Mouse (Mus musculus) large intestine, adult 2 months (tissue): ENCODE results near the gene Sema4g. TPM values are rescaled to one million over a fixed set of nuclear protein-coding genes. Genes with fewer than 3 reads are reported as not detected.
A peak's percentile ranks its signal among the peaks of the same experiment; 100 is the strongest.

Experiments
- DNase-seq: peaks from one replicate; pipeline ENCODE4 v3.0.0-alpha.2; 2012; ENCODE audit warnings: low read depth, low spot score
- WGBS: fragments of 180-500 bp; shearing (Covaris S2); methylation state at CpG from one replicate; pipeline ENCODE4 v1.1.7; 2018; 5-methylcytosine and 5-hydroxymethylcytosine counted together
- polyA plus RNA-seq: library from polyadenylated mRNA; depleted of rRNA; stranded (reverse); fragments of >200 nt; gene quantifications from 2 replicates; pipeline ENCODE4 v1.2.3, GENCODE M21; 2012; rRNA removed

Gene Sema4g
- 200 and 362 TPM in 2 replicates for polyA plus RNA-seq

DNA sequence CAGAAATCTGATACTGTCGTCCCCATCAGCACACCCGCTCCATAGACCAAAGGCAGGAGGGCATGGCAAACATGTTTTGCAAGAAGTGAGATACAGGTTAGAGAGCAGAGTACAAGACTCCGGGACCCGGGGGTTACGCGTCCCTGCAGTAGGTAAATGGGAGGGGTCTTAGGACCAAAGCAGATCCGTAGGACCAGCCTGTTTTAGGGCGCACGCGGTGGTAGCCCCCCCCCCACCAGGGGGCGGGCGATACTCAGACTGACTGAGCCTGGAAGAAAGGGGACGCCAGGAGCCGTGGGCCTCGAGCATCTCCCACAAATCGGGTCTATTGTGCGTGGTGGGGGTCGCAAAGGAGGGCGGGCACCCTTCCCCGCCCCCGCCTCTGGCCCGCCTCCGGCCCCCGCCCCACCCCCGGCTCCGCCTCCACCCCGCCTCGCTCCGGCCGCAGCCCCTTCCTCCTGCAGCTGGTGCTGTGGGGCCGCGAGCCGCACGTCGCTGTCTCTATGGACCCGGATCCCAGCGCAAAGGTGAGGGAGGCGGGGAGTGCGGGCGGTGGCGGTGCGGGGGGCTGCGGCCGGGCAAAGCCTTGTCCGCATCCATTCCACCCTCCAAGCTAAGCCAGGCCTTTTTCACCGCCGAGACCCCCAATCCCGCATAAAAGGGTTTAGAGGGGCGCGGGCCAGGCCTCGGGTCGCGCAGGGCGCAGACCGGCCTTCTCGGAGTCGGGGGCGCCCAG is at the start of gene Sema4g:
Gene Sema4g, plus strand, starts transcription at position 271 of the 736 bp plus-strand sequence.
- DNase-seq: no peak
- under 1% methylated on average over 58 of the region's 58 CpGs for WGBS

- DNase-seq: no peak
- 95% methylated on average over 2 of the region's 2 CpGs for WGBS
Observed at GRCm38 (mm10) chr19:44959633-44960032, 29.3 kb upstream of the Sema4g start.

DNA sequence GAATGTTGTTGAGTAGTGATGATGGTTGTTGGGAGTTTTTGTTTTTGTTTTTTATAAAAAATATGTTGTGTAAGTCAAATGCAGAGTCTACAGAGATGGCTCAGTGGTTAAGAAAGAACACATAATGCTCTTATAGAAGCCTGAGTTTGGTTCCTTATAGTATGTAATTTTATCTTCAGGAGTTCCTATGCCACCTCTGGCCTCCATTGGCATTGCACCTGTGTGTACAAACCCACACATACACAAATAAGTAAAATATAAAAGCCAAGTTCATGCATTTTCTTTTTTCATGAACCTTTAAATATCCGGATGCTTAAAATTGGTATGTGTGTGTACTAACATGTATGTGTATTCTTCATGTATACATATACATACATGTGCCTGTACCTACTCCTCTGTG is 22.9 kb upstream of the Sema4g start:
- DNase-seq: no peak
- WGBS: 95% methylated on average over 1 of the region's 1 CpGs

DNA sequence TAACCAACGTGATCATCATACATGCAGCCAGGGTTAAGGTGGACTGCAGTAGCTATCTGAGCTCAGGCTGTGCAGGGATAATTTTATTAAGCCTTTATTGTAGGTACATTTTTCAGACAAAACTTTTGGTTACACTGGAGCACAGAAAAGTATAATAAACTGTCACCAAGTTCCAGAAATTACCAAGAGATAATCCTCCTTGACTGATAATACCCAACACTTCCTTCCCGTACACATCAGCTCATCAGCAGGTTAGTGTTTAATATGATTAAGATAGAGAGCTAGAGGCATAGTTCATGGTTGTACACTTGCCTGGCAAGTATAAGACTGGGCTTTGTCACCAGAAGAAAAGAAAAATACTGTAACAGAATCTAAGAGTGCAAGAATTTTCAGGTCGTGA is 20.6 kb upstream of the Sema4g start:
- 87% methylated on average over 3 of the region's 3 CpGs for WGBS

DNA sequence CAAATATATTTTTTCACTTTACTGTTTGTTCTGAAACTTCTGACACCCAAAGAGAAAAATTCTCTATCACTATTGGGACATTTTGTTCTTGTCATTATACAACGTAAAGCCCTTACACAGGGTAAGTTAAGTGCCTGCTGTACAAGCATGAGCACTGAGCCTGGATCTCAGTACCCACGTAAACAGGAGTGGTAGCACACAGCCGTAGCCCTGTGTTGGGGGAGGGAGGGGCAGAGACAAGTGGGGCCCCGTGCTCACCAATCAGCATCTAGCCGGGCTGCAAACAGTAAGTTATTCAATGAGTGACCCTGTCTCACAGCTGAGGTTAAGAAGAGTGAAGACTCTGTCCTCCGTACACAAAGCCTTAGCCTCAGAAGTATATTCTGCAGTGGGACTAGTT is 12.3 kb upstream of the Sema4g start:
- DNase-seq: no peak
- WGBS: 67% methylated on average over 6 of the region's 6 CpGs

More for the DNA sequence above, 20.6 kb upstream of the Sema4g start:
- no peak for DNase-seq

DNA sequence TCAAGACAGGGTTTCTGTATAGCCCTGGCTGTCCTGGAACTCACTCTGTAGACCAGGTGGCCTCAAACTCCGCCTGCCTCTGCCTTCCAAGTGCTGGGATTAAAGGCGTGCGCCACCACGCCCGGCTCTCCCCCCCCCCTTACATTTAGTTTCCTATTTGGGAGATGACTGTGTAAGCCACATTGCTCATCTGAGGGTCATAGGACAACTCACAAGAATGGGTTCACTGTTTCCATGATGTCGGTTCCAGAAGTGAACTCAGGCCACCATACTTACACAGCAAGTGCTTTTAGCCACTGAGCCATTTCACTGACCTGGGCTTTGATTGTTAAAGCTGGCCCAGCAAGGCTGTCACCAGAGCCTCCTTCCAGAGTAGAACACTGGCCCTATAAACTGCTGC is 11.8 kb upstream of the Sema4g start:
- no peak for DNase-seq
- WGBS: 38% methylated on average over 6 of the region's 6 CpGs

- 74% methylated on average over 2 of the region's 2 CpGs for WGBS
- no peak for DNase-seq
Observed at GRCm38 (mm10) chr19:44980787-44981186, 8.1 kb upstream of the Sema4g start.

DNA sequence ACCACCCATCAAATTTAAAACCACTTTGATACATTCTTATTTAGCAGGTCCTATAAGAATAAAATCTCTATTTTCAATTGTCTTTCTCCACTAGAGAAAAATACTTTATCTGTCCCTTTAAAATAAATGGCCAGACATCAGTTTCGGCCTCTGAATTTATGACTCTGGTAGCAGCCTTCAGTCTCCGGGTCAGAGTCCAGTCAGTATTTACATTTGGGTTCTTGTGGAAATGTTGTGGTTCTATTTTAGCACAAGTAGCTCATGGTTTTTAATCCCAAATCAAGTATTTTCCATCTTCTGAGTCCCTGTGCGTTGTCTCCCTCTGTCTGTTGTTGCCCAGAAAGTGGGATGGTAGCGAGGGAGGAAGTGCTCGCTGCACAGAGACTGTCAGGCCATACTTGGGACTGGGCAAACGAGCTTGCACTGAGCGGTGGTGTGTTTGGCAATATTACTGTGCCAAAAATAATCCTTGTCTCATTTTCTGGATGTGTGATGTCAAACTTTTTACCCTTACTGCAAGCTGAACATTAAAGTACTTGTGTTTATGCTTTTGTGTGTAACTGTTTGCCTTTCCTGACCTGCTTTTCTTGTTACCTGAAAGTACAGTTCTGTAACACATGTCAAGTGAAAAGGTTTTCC is 6.3 kb upstream of the Sema4g start:
- 19% methylated on average over 7 of the region's 7 CpGs for WGBS
- no peak for DNase-seq

DNA sequence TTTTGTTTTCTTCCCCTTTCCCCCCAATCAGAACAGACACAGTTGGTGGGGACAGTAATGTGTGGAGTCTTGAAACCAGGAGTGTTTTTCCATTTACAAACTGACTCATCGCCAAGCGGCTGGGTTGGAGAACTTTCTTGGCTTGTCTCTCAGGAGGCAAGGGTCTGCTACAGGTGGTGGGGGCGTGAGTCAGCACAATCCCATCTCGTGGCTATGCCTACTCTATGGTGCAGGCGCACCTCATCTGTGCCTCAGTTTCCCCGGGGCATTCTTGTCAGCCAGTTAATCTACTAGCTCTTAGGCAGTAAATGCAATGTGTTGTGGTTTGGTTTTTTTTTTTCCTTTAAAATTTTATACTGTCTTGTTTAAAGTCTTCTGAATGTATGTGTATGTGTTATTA is 5.5 kb upstream of the Sema4g start:
- no peak for DNase-seq
- 41% methylated on average over 6 of the region's 6 CpGs for WGBS

GRCm38 (mm10) chr19:44984420-44984819 is 4.5 kb upstream of the Sema4g start:
- WGBS: 71% methylated on average over 4 of the region's 4 CpGs
- DNase-seq: no peak

GRCm38 (mm10) chr19:44985159-44985988 is 3.5 kb upstream of the Sema4g start:
- DNase-seq: no peak
- WGBS: 20% methylated on average over 5 of the region's 5 CpGs

DNA sequence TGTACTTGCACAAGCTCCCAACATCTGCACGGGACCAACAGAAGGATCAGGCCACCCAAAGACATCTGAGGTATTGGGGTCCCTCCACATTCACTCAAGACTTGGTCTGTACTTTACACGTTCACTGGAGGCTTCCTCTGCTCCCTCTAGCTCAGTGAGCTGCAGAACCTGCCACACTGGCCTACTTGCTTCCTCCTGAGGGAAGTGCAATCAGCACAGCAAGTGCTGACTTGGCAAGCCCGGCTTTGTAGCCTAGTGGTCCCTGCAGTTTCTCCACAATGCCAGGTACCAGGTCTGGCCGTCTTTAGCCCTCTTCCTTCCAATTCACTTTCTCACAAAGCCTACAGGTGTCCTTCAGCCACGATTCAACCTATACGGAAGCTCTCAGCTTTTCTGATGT is 1.9 kb upstream of the Sema4g start:
- WGBS: 32% methylated on average over 6 of the region's 6 CpGs
- no peak for DNase-seq

GRCm38 (mm10) chr19:44987851-44988250 is 1.1 kb upstream of the Sema4g start:
- WGBS: 55% methylated on average over 6 of the region's 6 CpGs
- no peak for DNase-seq

DNA sequence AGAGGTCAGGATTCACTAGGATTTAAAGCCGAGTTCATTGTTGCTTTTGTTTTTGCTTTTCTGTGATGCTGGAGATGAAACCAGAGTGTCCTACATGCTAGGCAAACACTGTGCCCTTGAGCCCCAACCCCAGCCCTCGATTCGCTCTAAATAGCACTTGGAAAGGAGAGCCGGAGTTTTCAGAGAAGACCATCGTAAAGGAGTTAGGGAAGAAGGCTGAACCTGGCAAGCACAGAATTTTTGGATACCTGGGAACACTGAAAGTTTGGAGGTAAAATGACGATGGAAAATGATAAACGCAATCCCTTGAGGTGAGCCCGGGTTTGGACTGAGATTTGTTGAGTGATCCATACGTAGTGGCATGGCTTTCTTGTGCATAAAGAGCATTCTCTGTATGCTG is 580 bp upstream of the Sema4g start:
- no peak for DNase-seq
- WGBS: 27% methylated on average over 9 of the region's 9 CpGs

- no peak for DNase-seq
- WGBS: 10% methylated on average over 22 of the region's 22 CpGs
Observed at GRCm38 (mm10) chr19:44989567-44990495, 930 bp downstream of the Sema4g start.

GRCm38 (mm10) chr19:44991031-44991430 is 2.1 kb downstream of the Sema4g start:
- WGBS: 34% methylated on average over 8 of the region's 8 CpGs
- peak; percentile 89 for DNase-seq

- 58% methylated on average over 7 of the region's 7 CpGs for WGBS
Observed at GRCm38 (mm10) chr19:44992246-44992645, 3.3 kb downstream of the Sema4g start.

DNA sequence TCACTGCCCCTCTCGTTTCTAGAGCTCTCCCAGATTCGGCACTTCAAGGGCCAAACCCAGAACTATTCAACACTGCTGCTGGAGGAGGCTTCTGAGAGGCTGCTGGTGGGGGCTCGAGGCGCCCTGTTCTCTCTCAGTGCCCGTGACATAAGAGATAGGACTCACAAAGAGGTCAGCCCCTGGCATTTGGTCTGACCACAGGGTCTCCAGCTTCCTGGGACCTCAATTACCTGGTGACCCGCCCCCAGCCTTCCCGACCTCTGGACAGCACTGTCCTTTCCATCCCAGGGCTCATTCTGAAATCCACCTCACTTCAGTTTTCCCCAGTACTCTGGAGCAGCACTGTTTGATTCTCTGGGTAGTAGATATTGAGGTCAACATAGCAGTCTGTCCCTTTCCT is 3.8 kb downstream of the Sema4g start:
- no peak for DNase-seq
- WGBS: 76% methylated on average over 7 of the region's 7 CpGs

More at GRCm38 (mm10) chr19:44992246-44992645, 3.3 kb downstream of the Sema4g start:
- no peak for DNase-seq

GRCm38 (mm10) chr19:44997786-44998185 is 8.9 kb downstream of the Sema4g start:
- WGBS: 79% methylated on average over 11 of the region's 11 CpGs
- no peak for DNase-seq
